Mouse (Mus musculus) C2C12 (cell line): Measurements from ENCODE around the gene Rcor3.

Experiments
- CTCF ChIP-seq: IDR thresholded peaks from one replicate; pipeline ENCODE4 v1.5.1; 2011; ENCODE audit not compliant: control insufficient read depth, insufficient read depth, insufficient read length
- FOSL1 ChIP-seq: IDR thresholded peaks from one replicate; pipeline ENCODE4 v1.8.0; 2011; ENCODE audit warnings: mild to moderate bottlenecking, low read length; ENCODE audit not compliant: poor library complexity, insufficient read depth, severe bottlenecking
- MYOG ChIP-seq: IDR thresholded peaks from one replicate; pipeline ENCODE4 v1.6.1; 2011; ENCODE audit not compliant: control insufficient read depth, insufficient read length; ENCODE audit errors: extremely low read depth

GRCm38 (mm10) chr1:192107352-192107751 lies 30.5 kb downstream of the Rcor3 start:
- peak; percentile 33 for TF ChIP-seq CTCF
- no peak for TF ChIP-seq FOSL1
- TF ChIP-seq MYOG: no peak
